Mouse (Mus musculus): ENCODE results near the gene Dgki. TPM values are rescaled to one million over a fixed set of nuclear protein-coding genes. Genes with fewer than 3 reads are reported as not detected.
A peak's percentile ranks its signal among the peaks of the same experiment; 100 is the strongest.

Gene Dgki
- polyA plus RNA-seq, 1 experiment from 2014 or later = 9.9 TPM

DNA sequence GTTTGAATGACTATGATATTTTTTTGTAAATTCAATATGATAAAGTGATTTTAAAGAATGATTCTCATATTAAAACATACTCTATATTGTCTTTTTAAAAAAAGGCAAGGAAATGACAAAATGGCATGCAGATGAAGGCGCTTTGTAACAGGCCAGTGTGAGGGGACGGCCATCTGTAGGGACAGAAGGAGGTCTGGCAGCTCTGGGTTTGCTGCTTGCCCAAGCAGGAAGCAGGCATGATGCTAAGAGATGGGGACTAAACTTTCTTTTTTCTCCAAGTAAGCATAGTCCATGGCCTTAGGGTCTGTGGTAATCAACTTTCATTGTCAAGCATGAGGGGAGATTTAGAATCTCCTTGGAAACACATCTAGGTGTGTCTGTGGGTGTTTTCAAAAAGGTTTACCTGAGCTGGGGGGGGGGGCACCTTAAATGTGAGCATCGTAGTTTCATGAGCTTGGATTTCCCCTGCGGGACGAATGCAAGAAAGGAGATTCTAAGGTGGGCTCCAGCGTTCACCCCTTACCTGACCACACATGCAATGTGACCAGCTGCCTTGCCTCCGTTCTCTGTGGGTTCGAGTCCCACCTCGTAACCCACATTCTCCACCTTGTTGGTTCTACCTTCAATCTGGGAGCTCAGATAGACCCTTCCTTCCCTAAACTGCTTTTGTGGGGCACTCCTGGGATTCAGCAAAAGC, 26.1 kb upstream of the Dgki start:
- Histone ChIP-seq H3K9me3 (no peaks in the 10 kb centered on the region), H3K36me3 (no peaks in the 10 kb centered on the region), H3K9ac (replicated peaks) (no peak overlapping the region), H3K4me2 (replicated peaks) (no peak overlapping the region), H3K27me3 (no peaks in the 10 kb centered on the region), H3K4me3 (no peak overlapping the region), H3K4me1 (peaks cover 34% of the 10 kb centered on the region), H3K27ac (replicated peaks) (0 out of 2 replicates have a peak overlapping the region, but pooled peaks have one; percentile 44)
- no peak for ATAC-seq (replicated peaks)
- 92% methylated on average over 9 of the region's 9 CpGs for WGBS

DNA sequence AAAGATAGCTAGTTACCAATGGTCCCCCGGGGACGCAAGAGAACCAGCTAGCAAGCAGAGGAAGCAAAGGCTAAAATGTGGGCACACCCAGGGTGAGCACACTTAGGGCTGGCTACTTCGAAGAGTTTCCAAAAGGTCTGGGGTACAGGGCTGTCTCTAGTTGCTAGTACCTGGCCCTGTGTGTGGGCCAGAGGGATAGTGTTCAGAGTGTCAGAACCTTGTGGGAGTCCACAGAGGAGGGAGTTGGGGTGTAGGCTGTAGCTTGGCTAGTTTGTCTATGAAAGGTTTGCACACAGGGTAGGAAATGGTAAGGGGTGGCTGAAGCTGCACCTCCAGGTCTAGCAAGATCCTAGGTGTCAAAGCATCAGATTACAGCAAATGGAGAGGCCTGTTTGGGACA, 25.1 kb upstream of the Dgki start:
- no peak for ATAC-seq (replicated peaks)
- H3K4me2 ChIP-seq (replicated peaks) = no peak overlapping the region
- peaks cover 27% of the 10 kb centered on the region for H3K4me1 ChIP-seq
- WGBS = 92% methylated on average over 3 of the region's 3 CpGs
- no peaks in the 10 kb centered on the region for H3K36me3 ChIP-seq
- no peak overlapping the region for H3K9ac ChIP-seq (replicated peaks)
- H3K27me3 ChIP-seq = no peaks in the 10 kb centered on the region
- no peak overlapping the region for H3K4me3 ChIP-seq
- no peak overlapping the region for H3K27ac ChIP-seq (replicated peaks)
- no peaks in the 10 kb centered on the region for H3K9me3 ChIP-seq

DNA sequence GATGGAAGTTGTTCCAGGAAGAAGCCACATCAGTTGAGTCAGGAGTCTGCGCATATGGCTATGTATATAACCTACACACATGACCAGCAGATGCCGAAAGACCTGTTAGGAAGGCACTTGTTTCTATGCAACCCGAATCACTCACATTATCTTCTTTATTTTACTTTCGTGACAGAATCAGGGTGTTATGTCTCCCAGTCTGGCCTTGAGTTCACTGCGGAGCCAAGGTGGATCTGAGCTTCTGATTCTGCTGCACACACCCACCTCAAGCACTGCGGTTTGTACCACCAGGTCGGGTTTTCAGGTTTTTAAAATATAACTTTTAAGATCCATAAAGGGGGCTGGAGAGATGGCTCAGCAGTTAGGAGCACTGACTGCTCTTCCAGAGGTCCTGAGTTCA, 22.7 kb upstream of the Dgki start:
- H3K27ac ChIP-seq (replicated peaks) = no peak overlapping the region
- H3K27me3 ChIP-seq = no peaks in the 10 kb centered on the region
- no peaks in the 10 kb centered on the region for H3K36me3 ChIP-seq
- H3K9me3 ChIP-seq = no peaks in the 10 kb centered on the region
- H3K9ac ChIP-seq (replicated peaks) = no peak overlapping the region
- ATAC-seq (replicated peaks) = no peak
- peaks cover 12% of the 10 kb centered on the region for H3K4me1 ChIP-seq
- no peak overlapping the region for H3K4me2 ChIP-seq (replicated peaks)
- 91% methylated on average over 7 of the region's 7 CpGs for WGBS
- H3K4me3 ChIP-seq = no peak overlapping the region

DNA sequence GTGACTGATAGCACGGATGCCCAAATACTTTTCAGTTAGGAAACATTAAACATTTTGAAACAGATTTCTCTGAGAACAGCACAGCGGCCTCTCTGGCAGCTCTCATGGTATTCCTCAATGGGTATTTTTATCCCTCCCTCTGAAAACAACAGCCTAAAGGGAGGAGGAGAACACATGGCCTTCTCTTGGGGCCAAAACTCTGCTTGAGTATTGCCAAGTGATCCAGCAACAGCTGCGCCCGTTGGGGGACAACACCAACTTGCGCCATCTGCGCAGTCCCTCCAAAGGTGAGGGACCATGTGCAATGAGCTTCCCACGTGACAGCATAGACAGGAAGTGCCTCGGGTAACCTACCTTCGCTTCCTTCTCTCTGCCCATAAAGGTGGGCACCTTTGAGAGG, 22.1 kb upstream of the Dgki start:
- no peak overlapping the region for H3K27ac ChIP-seq (replicated peaks)
- no peaks in the 10 kb centered on the region for H3K36me3 ChIP-seq
- no peak overlapping the region for H3K9ac ChIP-seq (replicated peaks)
- no peak for ATAC-seq (replicated peaks)
- no peaks in the 10 kb centered on the region for H3K9me3 ChIP-seq
- no peaks in the 10 kb centered on the region for H3K27me3 ChIP-seq
- 85% methylated on average over 9 of the region's 9 CpGs for WGBS
- H3K4me1 ChIP-seq = peaks cover 8% of the 10 kb centered on the region
- no peak overlapping the region for H3K4me2 ChIP-seq (replicated peaks)
- no peak overlapping the region for H3K4me3 ChIP-seq

DNA sequence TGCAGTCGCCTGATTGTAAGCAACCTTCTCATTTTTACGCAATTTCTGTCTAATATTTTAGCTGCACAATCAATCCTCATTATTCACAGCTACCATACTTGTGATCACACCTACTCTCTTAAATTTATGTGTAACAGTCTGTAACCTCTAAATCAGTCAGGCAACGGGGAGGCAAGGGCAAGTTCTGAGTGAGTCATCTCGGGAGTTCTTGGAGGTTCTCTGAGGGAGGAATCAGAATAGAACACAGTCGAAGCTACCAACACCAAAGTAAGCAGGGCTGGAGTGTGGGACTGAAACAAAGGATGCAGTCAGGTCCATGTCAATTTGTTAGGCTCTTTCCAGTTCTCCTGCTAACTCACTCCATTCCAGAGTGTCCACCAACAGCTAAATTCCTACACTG, 17.9 kb upstream of the Dgki start:
- H3K27ac ChIP-seq (replicated peaks) = no peak overlapping the region
- no peaks in the 10 kb centered on the region for H3K4me1 ChIP-seq
- H3K9ac ChIP-seq (replicated peaks) = no peak overlapping the region
- no peak overlapping the region for H3K4me2 ChIP-seq (replicated peaks)
- WGBS = 73% methylated on average over 5 of the region's 5 CpGs
- no peak overlapping the region for H3K4me3 ChIP-seq
- no peaks in the 10 kb centered on the region for H3K27me3 ChIP-seq
- no peaks in the 10 kb centered on the region for H3K36me3 ChIP-seq
- H3K9me3 ChIP-seq = no peaks in the 10 kb centered on the region
- no peak for ATAC-seq (replicated peaks)

DNA sequence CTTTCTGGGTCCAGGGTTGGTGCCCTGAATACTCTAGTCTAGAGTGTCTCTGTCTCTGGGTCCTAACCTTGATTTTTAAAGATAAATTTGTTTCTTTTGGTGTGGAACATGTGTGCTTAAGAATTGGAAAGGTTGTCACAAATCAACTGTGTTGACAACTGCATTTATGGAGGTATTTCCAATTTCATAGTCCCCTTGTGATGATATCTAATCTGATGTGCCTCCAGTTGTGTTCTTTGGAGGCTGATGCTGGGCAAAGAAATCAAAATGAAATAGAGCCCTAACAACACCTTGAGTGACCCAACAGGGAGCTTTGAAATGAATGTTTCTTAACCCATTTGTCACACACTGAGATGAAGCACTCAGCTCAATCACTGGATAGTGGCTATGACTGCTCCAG, 15.5 kb upstream of the Dgki start:
- H3K4me2 ChIP-seq (replicated peaks) = no peak overlapping the region

DNA sequence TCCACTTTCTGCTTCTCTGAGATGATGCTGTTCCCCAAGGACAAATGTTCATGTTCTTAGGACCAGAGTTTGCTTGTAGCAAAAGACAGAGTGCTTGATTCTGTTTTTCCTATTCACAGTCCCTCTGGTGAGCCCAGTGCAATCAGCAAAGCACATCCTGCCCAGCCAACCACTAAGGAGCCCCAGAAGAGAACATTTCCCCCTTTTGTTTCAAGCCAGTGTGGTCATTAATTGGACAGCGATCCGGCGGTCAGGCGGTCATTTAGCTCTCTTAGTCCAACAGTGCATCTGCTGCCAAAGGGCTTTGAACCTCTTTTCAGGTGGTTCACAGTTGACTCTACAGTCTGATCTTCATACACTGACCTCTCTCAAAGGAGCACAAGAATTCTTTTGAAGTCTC, 10.6 kb upstream of the Dgki start:
- no peak overlapping the region for H3K4me3 ChIP-seq
- no peaks in the 10 kb centered on the region for H3K27me3 ChIP-seq
- no peaks in the 10 kb centered on the region for H3K36me3 ChIP-seq
- H3K27ac ChIP-seq (replicated peaks) = no peak overlapping the region
- H3K9me3 ChIP-seq = no peaks in the 10 kb centered on the region
- 82% methylated on average over 4 of the region's 4 CpGs for WGBS
- no peak for ATAC-seq (replicated peaks)
- no peak overlapping the region for H3K4me2 ChIP-seq (replicated peaks)
- H3K9ac ChIP-seq (replicated peaks) = no peak overlapping the region
- no peaks in the 10 kb centered on the region for H3K4me1 ChIP-seq

More for the DNA sequence above, 15.5 kb upstream of the Dgki start:
- Histone ChIP-seq H3K27me3 (no peaks in the 10 kb centered on the region), H3K9ac (replicated peaks) (no peak overlapping the region), H3K36me3 (no peaks in the 10 kb centered on the region), H3K4me1 (no peaks in the 10 kb centered on the region), H3K4me3 (no peak overlapping the region), H3K27ac (replicated peaks) (no peak overlapping the region), H3K9me3 (no peaks in the 10 kb centered on the region)
- ATAC-seq (replicated peaks) = no peak

DNA sequence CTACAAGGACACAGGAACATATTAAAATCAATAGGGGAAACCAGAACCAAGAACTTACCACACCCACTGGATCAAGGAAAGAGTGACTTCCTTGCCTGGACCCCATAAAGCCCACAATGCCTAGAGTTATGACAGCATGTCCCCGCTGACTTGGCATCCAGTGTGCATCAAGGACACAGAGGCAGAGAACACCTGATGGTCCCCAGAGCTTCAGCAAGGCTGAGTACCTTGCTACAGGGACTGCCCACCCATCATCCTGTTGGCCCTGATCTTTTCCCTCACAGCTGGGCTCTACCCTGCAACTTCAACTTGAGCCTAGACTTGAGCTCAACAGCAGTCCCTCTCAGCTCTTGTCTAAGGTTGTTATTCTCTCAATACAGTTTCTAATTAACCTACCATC, 6.6 kb upstream of the Dgki start:
- Histone ChIP-seq H3K4me1 (no peaks in the 10 kb centered on the region), H3K36me3 (no peaks in the 10 kb centered on the region), H3K4me2 (replicated peaks) (no peak overlapping the region), H3K9ac (replicated peaks) (no peak overlapping the region), H3K4me3 (no peak overlapping the region), H3K9me3 (no peaks in the 10 kb centered on the region), H3K27ac (replicated peaks) (no peak overlapping the region), H3K27me3 (no peaks in the 10 kb centered on the region; the same call in 1 of the 2 replicates)
- no peak for ATAC-seq (replicated peaks)
- WGBS = 95% methylated on average over 1 of the region's 1 CpGs

DNA sequence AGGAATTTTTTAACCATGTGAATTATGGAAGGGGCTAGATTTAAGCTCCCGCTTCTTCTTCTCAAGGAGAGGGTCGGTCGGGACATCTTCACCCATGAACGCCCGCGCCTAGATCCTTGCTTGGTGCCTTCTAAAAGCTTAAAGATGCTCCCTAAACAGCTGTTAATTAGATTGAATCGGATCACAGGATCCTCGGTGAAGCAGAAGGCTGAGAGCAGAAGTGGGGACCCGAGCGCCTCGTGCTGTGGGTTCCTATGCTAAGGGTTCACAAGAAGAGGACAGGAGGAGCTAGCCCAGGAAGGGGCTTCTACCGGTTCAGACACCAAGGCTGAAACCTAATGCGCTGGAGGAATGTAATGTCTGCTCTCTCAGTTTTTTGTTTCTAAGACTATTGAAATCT, 508 bp upstream of the Dgki start:
- Histone ChIP-seq H3K27ac (replicated peaks) (peak overlapping the region; percentile 81), H3K36me3 (no peaks in the 10 kb centered on the region), H3K9ac (replicated peaks) (peak overlapping the region; percentile 88), H3K4me3 (peak overlapping the region; percentile 84), H3K9me3 (no peaks in the 10 kb centered on the region), H3K4me1 (peaks cover 42% of the 10 kb centered on the region), H3K4me2 (replicated peaks) (peak overlapping the region; percentile 92), H3K27me3 (no peaks in the 10 kb centered on the region; the same call in 1 of the 2 replicates)
- 7% methylated on average over 13 of the region's 13 CpGs for WGBS
- no peak; the same call in 1 of the 2 replicates for ATAC-seq (replicated peaks)

DNA sequence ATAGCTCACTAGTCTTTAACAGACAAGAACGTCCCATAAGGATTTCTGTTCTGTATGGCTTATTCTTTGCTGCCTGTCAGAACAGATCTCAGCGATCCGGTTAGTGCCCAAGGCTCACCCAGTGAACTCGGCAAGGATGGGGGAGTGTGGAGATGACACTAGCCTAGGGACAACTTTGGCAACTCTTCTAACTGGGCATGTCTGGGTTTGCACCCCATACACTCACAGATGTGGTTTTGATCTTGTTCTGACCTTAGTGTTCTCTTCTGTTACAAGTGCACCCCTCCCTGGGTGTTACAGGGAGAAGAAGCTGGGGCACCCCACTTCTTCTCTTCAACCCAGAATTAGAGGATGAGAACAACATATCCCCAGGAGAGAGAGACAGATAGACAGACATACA, 1.0 kb downstream of the Dgki start:
- H3K4me2 ChIP-seq (replicated peaks) = peak overlapping the region; percentile 92
- 26% methylated on average over 4 of the region's 4 CpGs for WGBS

DNA sequence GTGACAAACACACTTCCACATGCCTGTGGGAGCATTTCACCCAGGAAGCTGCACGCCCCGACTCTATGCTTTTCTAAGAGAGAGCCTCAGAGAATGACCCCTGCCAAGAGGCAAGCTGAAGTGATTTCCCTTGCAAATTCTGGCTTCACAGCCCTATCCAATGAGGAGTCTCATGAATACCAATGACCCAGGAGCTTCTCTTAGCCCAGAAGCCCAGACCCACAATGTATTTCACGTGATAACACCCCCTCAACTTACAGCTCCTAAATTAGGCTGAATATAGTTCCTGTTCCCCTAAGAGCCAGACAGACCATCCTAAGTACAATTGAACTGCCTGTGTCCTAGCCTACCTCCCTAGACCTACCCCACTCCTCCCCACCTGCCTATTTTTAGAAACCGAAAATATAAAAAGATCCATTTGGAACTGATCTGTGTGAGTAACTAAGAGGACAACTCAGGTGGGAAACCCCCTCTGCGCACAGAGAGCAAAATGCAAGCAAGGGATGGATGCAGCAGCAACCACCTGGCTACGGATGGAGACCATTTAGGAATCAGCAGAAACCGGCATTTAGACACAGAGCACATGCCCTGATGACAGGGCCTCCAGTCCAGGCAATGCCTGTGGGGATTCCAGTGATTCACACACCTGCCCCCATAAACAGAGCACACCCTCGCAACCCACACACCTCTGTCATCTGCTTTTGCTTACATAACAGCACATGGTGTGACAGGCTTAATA, 2.1 kb downstream of the Dgki start:
- Histone ChIP-seq H3K9ac (replicated peaks) (no peak overlapping the region; the same call in 1 of the 2 replicates), H3K4me1 (peaks cover 47% of the 10 kb centered on the region), H3K4me2 (replicated peaks) (peak overlapping the region; percentile 92), H3K27me3 (no peaks in the 10 kb centered on the region; the same call in 1 of the 2 replicates), H3K36me3 (no peaks in the 10 kb centered on the region), H3K4me3 (peak overlapping the region; percentile 84), H3K27ac (replicated peaks) (no peak overlapping the region), H3K9me3 (no peaks in the 10 kb centered on the region)
- WGBS = 45% methylated on average over 8 of the region's 8 CpGs
- ATAC-seq (replicated peaks) = no peak

More for the DNA sequence above, 1.0 kb downstream of the Dgki start:
- Histone ChIP-seq H3K4me1 (peaks cover 42% of the 10 kb centered on the region), H3K9ac (replicated peaks) (peak overlapping the region; percentile 88), H3K9me3 (no peaks in the 10 kb centered on the region), H3K4me3 (peak overlapping the region; percentile 84), H3K36me3 (no peaks in the 10 kb centered on the region), H3K27ac (replicated peaks) (no peak overlapping the region), H3K27me3 (no peaks in the 10 kb centered on the region; the same call in 1 of the 2 replicates)
- no peak for ATAC-seq (replicated peaks)

DNA sequence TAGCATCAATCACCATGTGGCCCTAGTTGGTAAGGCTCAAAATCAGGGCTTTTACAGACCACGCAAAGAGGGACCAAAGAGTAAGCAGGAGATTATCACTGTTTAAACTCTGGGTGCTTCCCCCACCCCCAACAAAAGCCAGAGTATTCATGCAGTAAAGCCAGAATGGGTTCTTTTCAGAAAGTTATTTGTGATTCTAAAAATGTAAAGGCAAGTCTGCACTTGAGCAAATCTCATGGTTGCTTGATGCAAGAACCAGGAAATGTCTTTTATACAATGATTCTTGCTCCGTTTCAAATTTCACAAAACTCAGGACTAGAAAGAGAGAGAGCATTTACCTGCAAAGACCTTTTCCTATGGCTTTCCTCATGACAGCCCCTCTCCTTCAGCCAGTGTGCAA, 7.9 kb downstream of the Dgki start:
- no peak overlapping the region for H3K9ac ChIP-seq (replicated peaks)
- 79% methylated on average over 2 of the region's 2 CpGs for WGBS
- H3K27me3 ChIP-seq = no peaks in the 10 kb centered on the region
- H3K9me3 ChIP-seq = no peaks in the 10 kb centered on the region
- no peak overlapping the region for H3K27ac ChIP-seq (replicated peaks)
- no peaks in the 10 kb centered on the region for H3K36me3 ChIP-seq
- ATAC-seq (replicated peaks) = no peak
- H3K4me3 ChIP-seq = no peak overlapping the region
- no peak overlapping the region for H3K4me2 ChIP-seq (replicated peaks)
- peaks cover 22% of the 10 kb centered on the region for H3K4me1 ChIP-seq
